ENCODE assay signal across 14 mouse cellular contexts in genomic region chr2:117079621-117080020, GRCm38 (mm10). TPM values are rescaled to one million over a fixed set of nuclear protein-coding genes. Genes with fewer than 3 reads are reported as not detected.
DNase-seq lines count a peak whose midpoint lies in the region; ATAC-seq and TF ChIP-seq lines count a peak whose summit lies in the region.
"Had no signal": no experiment of that assay in that cellular context is flagged by ENCODE, and none has a peak within 500 bp of the region (broad histone marks: within the 10 kb centered on the region; RNA-seq: fewer than 3 reads in every experiment).

No protein-coding gene starts in this region.

- no peaks in the 10 kb centered on the region for H3K36me3 ChIP-seq in kidney, embryonic 14.5 days (ENCODE audit: control insufficient read depth, insufficient read depth, low read length)
- no peaks in the 10 kb centered on the region for H3K36me3 ChIP-seq in intestine, postnatal 0 days (ENCODE audit: control insufficient read depth, insufficient read depth)
- H3K36me3 ChIP-seq: heart, embryonic 15.5 days; limb, embryonic 12.5 days; lung, embryonic 15.5 days; stomach, embryonic 15.5 days had no signal

- no peak for TF ChIP-seq CTCF in intestine, postnatal 0 days (IDR thresholded peaks at IDR 0.05; ENCODE audit: low read depth)

- H3K9me3 ChIP-seq in kidney, embryonic 14.5 days (ENCODE audit: control insufficient read depth, low read length), result no peaks in the 10 kb centered on the region
- no peaks in the 10 kb centered on the region for H3K9me3 ChIP-seq in intestine, postnatal 0 days (ENCODE audit: control insufficient read depth)
- H3K9me3 ChIP-seq: heart, embryonic 15.5 days; limb, embryonic 12.5 days; lung, embryonic 15.5 days; stomach, embryonic 15.5 days had no signal

- no peaks in the 10 kb centered on the region for H3K4me1 ChIP-seq in kidney, embryonic 14.5 days (ENCODE audit: control insufficient read depth, insufficient read depth, low read length)
- no peaks in the 10 kb centered on the region for H3K4me1 ChIP-seq in intestine, postnatal 0 days (replicated peaks; ENCODE audit: control insufficient read depth, insufficient read depth, low read length)
- H3K4me1 ChIP-seq: limb, embryonic 12.5 days; lung, embryonic 15.5 days; stomach, embryonic 15.5 days had no signal

- WGBS in kidney, embryonic 14.5 days, result 88% methylated on average over 5 of the region's 5 CpGs
- 89% methylated on average over 5 of the region's 5 CpGs for WGBS in intestine, postnatal 0 days

- H3K27ac ChIP-seq in kidney, embryonic 14.5 days (ENCODE audit: low read depth, low read length), result no peak overlapping the region
- no peak overlapping the region for H3K27ac ChIP-seq in intestine, postnatal 0 days (ENCODE audit: low read depth, low read length)
- H3K27ac ChIP-seq: heart, embryonic 15.5 days; limb, embryonic 12.5 days; lung, embryonic 15.5 days; stomach, embryonic 15.5 days had no signal

- no peak overlapping the region for H3K4me2 ChIP-seq in kidney, embryonic 14.5 days (replicated peaks; ENCODE audit: low read depth, low read length)
- no peak overlapping the region for H3K4me2 ChIP-seq in intestine, postnatal 0 days (replicated peaks; ENCODE audit: low read depth)
- H3K4me2 ChIP-seq: heart, embryonic 15.5 days; limb, embryonic 12.5 days; lung, embryonic 15.5 days; stomach, embryonic 15.5 days had no signal

- no peaks in the 10 kb centered on the region for H3K27me3 ChIP-seq in kidney, embryonic 14.5 days (ENCODE audit: control insufficient read depth, insufficient read depth, low read length)
- no peaks in the 10 kb centered on the region for H3K27me3 ChIP-seq in intestine, postnatal 0 days (replicated peaks; ENCODE audit: control insufficient read depth, insufficient read depth, low read length)
- H3K27me3 ChIP-seq: heart, embryonic 15.5 days; limb, embryonic 12.5 days; lung, embryonic 15.5 days; stomach, embryonic 15.5 days had no signal

- no peak overlapping the region for H3K4me3 ChIP-seq in kidney, embryonic 14.5 days (ENCODE audit: low read length)
- H3K4me3 ChIP-seq in intestine, postnatal 0 days (ENCODE audit: low read depth, low read length), result no peak overlapping the region
- H3K4me3 ChIP-seq: erythroblast, embryonic 14.5 days; heart, embryonic 15.5 days; limb, embryonic 12.5 days; lung, embryonic 15.5 days; stomach, embryonic 15.5 days had no signal

- no peak overlapping the region for H3K9ac ChIP-seq in kidney, embryonic 14.5 days (ENCODE audit: low read depth, low read length)
- no peak overlapping the region for H3K9ac ChIP-seq in intestine, postnatal 0 days (ENCODE audit: low read depth, low read length)
- H3K9ac ChIP-seq: heart, embryonic 15.5 days; limb, embryonic 12.5 days; lung, embryonic 15.5 days; stomach, embryonic 15.5 days had no signal

- DNase-seq in kidney, adult 11 months, result peak; percentile 20
- DNase-seq in adrenal gland, postnatal 10 days, result peak; percentile 30
- peak; percentile 12 for DNase-seq in cerebellum, adult 11-12 months
- DNase-seq in kidney, postnatal 36 days, result peak; percentile 46 to 51
- DNase-seq: right cerebral cortex, adult 18-20 months had no signal

- no peak for ATAC-seq in kidney, embryonic 14.5 days (ENCODE audit: low FRiP score, low TSS enrichment)
- ATAC-seq in megakaryocyte progenitor cell, adult 5-6 weeks (replicated peaks; ENCODE audit: poor library complexity), result no peak
- no peak for ATAC-seq in intestine, postnatal 0 days
- ATAC-seq: intestine, embryonic 16.5 days had no signal

RNA-seq across cellular contexts. Expression of gene Spred1, which starts 41.6 kb away (rescaled TPM):
- 20.2 and 23.0 TPM in 2 replicates for polyA plus RNA-seq in kidney, embryonic 14.5 days (2014; fragmentation: Nextera tagmentation; extraction: Ambion mirVana)
- 10 to 100 TPM; 54.5 to 67.9 TPM for total RNA-seq in adrenal gland, postnatal 10 days (2021)
- 18.0 and 21.3 TPM in 2 replicates for total RNA-seq in megakaryocyte progenitor cell, adult 5-6 weeks (2015)
- 16.9 and 23.3 TPM in 2 replicates for total RNA-seq in megakaryocyte progenitor cell, adult 5-6 weeks (2017)
- polyA plus RNA-seq in intestine, postnatal 0 days (2015; fragmentation: Nextera tagmentation; extraction: Ambion mirVana), result 5.1 and 5.7 TPM in 2 replicates
